Mouse (Mus musculus) embryonic facial prominence, embryonic 14.5 days (tissue): Measurements from ENCODE around the gene Rcor2. TPM values are rescaled to one million over a fixed set of nuclear protein-coding genes. Genes with fewer than 3 reads are reported as not detected.

ENCODE experiments used
- ATAC-seq: fragments of 200-750 bp; cut with Nextera tagmentation; 2 replicates; pipeline ENCODE4 v1.8.0; 2017; ENCODE audit warnings: low read depth, moderate number of reproducible peaks, moderate TSS enrichment
- DNase-seq: peaks from one replicate; pipeline ENCODE4 v3.0.0-alpha.2; 2015; ENCODE audit warnings: low spot score
- H3K27ac ChIP-seq: fragments of 300-500 bp; sonication (generic); replicated peaks from 2 replicates; pipeline ENCODE4 v1.5.1; 2014; ENCODE audit warnings: low read depth, mild to moderate bottlenecking, low read length, moderate library complexity
- H3K27me3 ChIP-seq: fragments of 300-500 bp; sonication (generic); replicated peaks from 2 replicates; pipeline ENCODE4 v1.6.1; 2014; ENCODE audit warnings: low read length; ENCODE audit not compliant: control insufficient read depth, insufficient read depth
- H3K36me3 ChIP-seq: fragments of 300-500 bp; sonication (generic); 2 replicates; pipeline ENCODE4 v1.6.1; 2014; ENCODE audit warnings: low read length, mixed read lengths; ENCODE audit not compliant: control insufficient read depth, insufficient read depth
- H3K4me1 ChIP-seq: fragments of 300-500 bp; sonication (generic); 2 replicates; pipeline ENCODE4 v1.6.1; 2014; ENCODE audit warnings: antibody characterized with exemption, low read length; ENCODE audit not compliant: control insufficient read depth, insufficient read depth
- H3K4me2 ChIP-seq: fragments of 300-500 bp; sonication (generic); 2 replicates; pipeline ENCODE4 v1.6.1; 2014; ENCODE audit warnings: low read depth, mild to moderate bottlenecking, low read length, moderate library complexity, mixed read lengths
- H3K4me3 ChIP-seq: fragments of 300-500 bp; sonication (generic); 2 replicates; pipeline ENCODE4 v1.5.1; 2014; ENCODE audit warnings: low read depth, mild to moderate bottlenecking, low read length
- H3K9ac ChIP-seq: fragments of 300-500 bp; sonication (generic); 2 replicates; pipeline ENCODE4 v1.6.1; 2014; ENCODE audit warnings: low read depth, mild to moderate bottlenecking, low read length, moderate library complexity, mixed read lengths
- H3K9me3 ChIP-seq: fragments of 300-500 bp; sonication (generic); 2 replicates; pipeline ENCODE4 v1.6.1; 2016; ENCODE audit warnings: low read length; ENCODE audit not compliant: control insufficient read depth
- WGBS: fragments of 180-500 bp; shearing (Covaris S2); extraction: QIAGEN DNeasy Blood & Tissue Kit; methylation state at CpG from one replicate; pipeline ENCODE4 v1.1.7; 2014; 5-methylcytosine and 5-hydroxymethylcytosine counted together
- polyA plus RNA-seq: library from polyadenylated mRNA; unstranded; fragments of >200 nt; fragmentation: Nextera tagmentation; extraction: Ambion mirVana; gene quantifications from 2 replicates; pipeline ENCODE4 v1.2.1, GENCODE M21; 2014

Gene Rcor2
- polyA plus RNA-seq, 1 experiment from 2014 or later = 10.8 TPM

DNA sequence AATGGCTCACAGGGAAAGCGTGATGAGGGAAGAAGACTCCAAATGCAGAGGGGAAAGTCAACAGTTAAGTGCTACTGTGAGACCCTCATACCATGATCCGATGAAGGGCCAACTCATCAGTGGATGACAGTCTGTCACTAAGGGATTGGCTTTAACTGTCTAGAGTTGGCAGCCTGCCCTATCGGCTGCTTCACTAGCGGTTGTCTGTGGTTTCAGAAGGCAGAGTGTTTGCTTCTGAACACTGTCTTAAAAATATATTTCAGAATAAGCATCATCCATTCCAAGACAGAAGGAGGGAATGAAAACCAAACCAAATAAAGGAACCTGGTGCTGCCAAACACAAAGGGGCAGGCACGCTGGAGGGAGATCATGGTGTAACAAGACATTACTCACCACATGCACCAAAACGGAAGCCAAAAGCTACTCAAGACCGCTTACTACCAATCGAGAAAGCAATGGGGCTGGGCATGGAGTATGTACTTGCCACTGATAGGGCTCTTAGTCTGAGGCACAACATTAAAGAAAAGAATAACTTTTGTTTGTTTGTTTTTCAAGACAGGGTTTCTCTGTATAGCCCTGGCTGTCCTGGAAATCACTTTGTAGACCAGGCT, 48.0 kb downstream of the Rcor2 start:
- 0 out of 2 replicates have a peak, but pooled peaks cover 4% of the 10 kb centered on the region for H3K36me3 ChIP-seq
- DNase-seq (peak; percentile 48), ATAC-seq (no peak)
- peaks cover 21% of the 10 kb centered on the region for H3K4me1 ChIP-seq
- no peak overlapping the region for H3K9ac ChIP-seq
- 72% methylated on average over 8 of the region's 8 CpGs for WGBS
- no peak overlapping the region for H3K4me2 ChIP-seq
- H3K4me3 ChIP-seq = no peak overlapping the region
- no peak overlapping the region for H3K27ac ChIP-seq
- no peaks in the 10 kb centered on the region for H3K9me3 ChIP-seq
- H3K27me3 ChIP-seq = no peaks in the 10 kb centered on the region

DNA sequence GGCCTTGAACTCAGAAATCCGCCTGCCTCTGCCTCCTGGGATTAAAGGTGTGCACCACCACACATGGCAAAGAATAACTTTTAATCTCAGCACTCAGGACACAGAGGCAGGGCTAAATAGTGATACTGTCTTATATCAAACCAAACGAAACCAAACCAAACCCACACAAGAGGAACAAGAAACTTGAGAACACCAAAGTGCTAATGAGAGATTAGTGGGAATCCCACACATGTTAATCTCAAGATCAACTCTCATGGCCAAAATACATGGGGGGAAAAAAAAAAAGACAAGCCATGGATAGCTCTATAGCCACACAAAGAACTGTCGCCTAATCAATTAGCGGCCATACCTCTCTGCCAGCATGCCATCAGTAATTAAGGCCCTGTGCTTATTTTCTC, 48.5 kb downstream of the Rcor2 start:
- 84% methylated on average over 4 of the region's 4 CpGs for WGBS
- DNase-seq (no peak), ATAC-seq (no peak)
- no peaks in the 10 kb centered on the region for H3K27me3 ChIP-seq
- peaks cover 16% of the 10 kb centered on the region for H3K4me1 ChIP-seq
- no peaks in the 10 kb centered on the region for H3K9me3 ChIP-seq
- H3K4me3 ChIP-seq = no peak overlapping the region
- H3K9ac ChIP-seq = no peak overlapping the region
- no peak overlapping the region for H3K27ac ChIP-seq
- H3K36me3 ChIP-seq = 0 out of 2 replicates have a peak, but pooled peaks cover 4% of the 10 kb centered on the region
- H3K4me2 ChIP-seq = no peak overlapping the region

DNA sequence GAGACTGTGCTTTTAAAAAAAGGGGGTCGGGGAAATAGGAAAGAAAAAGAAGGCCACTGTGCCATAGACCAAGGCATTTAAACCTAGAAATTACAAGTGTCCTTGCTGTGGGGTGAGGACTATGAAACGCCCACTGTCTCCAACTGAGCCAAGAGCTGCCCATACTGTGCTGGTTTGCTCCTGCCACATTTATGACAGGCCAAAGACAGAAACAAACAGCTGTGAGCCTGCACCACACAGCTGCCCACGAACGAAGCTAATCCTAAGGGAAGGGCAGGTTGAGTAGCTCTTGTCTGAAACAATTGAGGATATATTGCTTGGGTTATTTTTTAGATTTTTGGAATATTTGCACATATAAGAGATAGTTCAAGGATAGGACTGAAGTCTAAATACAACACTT, 49.7 kb downstream of the Rcor2 start:
- Histone ChIP-seq H3K4me2 (no peak overlapping the region), H3K9ac (no peak overlapping the region), H3K4me1 (0 out of 2 replicates have a peak, but pooled peaks cover 4% of the 10 kb centered on the region), H3K27ac (no peak overlapping the region), H3K4me3 (no peak overlapping the region), H3K9me3 (no peaks in the 10 kb centered on the region), H3K27me3 (no peaks in the 10 kb centered on the region), H3K36me3 (0 out of 2 replicates have a peak, but pooled peaks cover 4% of the 10 kb centered on the region)
- WGBS = 75% methylated on average over 4 of the region's 4 CpGs
- DNase-seq = peak; percentile 70
- ATAC-seq = peak; percentile 47; the same call in 1 of the 2 replicates

DNA sequence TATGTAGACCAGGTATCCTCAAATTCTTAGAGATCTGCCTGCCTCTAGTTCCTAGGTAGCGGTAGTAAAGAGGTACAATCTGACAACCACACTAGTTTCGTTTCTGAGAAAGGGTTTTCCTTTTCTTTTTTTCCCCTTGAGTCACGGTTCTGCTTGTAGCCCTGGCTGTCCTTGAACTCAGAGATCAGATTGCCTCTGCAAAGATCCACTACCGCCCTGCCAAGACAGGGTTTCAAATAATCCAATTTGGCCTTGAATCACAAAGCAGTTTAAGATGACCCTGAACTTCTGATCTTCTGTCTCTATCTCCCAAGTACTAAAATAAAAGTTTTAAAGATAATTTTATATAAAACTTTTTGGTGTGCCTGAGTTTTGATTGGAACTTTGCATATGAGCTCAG, 50.6 kb downstream of the Rcor2 start:
- H3K4me1 ChIP-seq = no peaks in the 10 kb centered on the region
- H3K27ac ChIP-seq = no peak overlapping the region
- H3K4me2 ChIP-seq = no peak overlapping the region
- no peak for DNase-seq
- 75% methylated on average over 4 of the region's 4 CpGs for WGBS
- no peak overlapping the region for H3K9ac ChIP-seq
- no peak for ATAC-seq
- no peak overlapping the region for H3K4me3 ChIP-seq
- H3K36me3 ChIP-seq = 0 out of 2 replicates have a peak, but pooled peaks cover 4% of the 10 kb centered on the region
- no peaks in the 10 kb centered on the region for H3K27me3 ChIP-seq
- no peaks in the 10 kb centered on the region for H3K9me3 ChIP-seq

DNA sequence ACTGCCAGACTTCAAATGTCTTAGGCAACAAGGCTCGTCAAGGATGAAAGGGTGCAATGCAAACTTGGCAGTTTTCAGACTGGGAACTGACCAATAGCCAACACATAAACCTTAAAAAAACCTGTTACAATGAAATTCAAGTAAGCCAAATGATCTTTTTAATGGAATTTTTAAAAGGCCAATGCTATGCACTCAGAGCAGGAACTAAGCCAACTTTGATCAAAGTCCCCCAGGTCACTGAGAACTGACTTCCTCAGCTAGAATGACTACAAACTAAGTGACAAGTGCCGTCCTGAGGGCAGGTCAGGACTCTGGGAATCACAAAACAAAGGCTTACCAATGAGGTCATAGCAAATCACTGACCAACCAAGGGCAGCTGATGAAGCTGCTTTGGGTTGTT, 53.1 kb downstream of the Rcor2 start:
- 45% methylated on average over 2 of the region's 2 CpGs for WGBS
- Histone ChIP-seq H3K27ac (no peak overlapping the region), H3K4me2 (no peak overlapping the region), H3K9ac (no peak overlapping the region), H3K4me3 (no peak overlapping the region), H3K9me3 (no peaks in the 10 kb centered on the region), H3K36me3 (0 out of 2 replicates have a peak, but pooled peaks cover 4% of the 10 kb centered on the region), H3K4me1 (no peaks in the 10 kb centered on the region), H3K27me3 (no peaks in the 10 kb centered on the region)
- DNase-seq (no peak), ATAC-seq (no peak)

DNA sequence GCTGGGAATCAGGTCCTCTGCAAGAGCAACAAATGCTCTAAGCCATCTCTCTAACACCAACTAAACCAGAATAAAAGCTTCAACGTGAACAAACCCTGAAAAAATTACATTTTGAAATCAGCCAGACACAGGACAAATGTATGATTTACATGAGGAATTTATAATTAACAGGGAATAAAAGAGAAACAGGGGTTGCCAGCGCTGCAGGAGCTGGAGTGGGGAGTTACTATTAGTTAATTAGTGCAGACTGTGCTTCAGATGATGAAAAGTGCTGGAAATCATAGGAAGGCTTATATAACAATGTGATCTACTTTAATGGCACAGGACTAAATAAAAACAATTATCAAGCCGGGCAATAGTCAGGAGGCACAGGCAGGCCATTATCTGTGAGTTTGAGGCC, 54.3 kb downstream of the Rcor2 start:
- H3K9ac ChIP-seq = no peak overlapping the region
- H3K27ac ChIP-seq = no peak overlapping the region
- H3K4me3 ChIP-seq = no peak overlapping the region
- H3K36me3 ChIP-seq = 0 out of 2 replicates have a peak, but pooled peaks cover 4% of the 10 kb centered on the region
- ATAC-seq = no peak
- no peak overlapping the region for H3K4me2 ChIP-seq
- H3K4me1 ChIP-seq = no peaks in the 10 kb centered on the region
- WGBS = 88% methylated on average over 3 of the region's 3 CpGs
- H3K9me3 ChIP-seq = no peaks in the 10 kb centered on the region
- no peak for DNase-seq
- H3K27me3 ChIP-seq = no peaks in the 10 kb centered on the region

Other genes starting within 250 kb of the Rcor2 start
- gene Fermt3, start 247.9 kb upstream of the Rcor2 start, polyA plus RNA-seq = 10.4 and 10.8 TPM in 2 replicates
- gene Stip1, start 227.4 kb upstream of the Rcor2 start, polyA plus RNA-seq = 216 and 228 TPM in 2 replicates
- 27.1 and 30.3 TPM in 2 replicates for gene Macrod1, start 210.5 kb upstream of the Rcor2 start, polyA plus RNA-seq
- 10.4 and 10.5 TPM in 2 replicates for gene Flrt1, start 161.6 kb upstream of the Rcor2 start, polyA plus RNA-seq
- 172 and 199 TPM in 2 replicates for gene Otub1, start 61.0 kb upstream of the Rcor2 start, polyA plus RNA-seq
- gene Cox8a, start 49.7 kb upstream of the Rcor2 start, polyA plus RNA-seq = 995 and 1,073 TPM in 2 replicates
- gene Naa40, start 26.1 kb upstream of the Rcor2 start, polyA plus RNA-seq = 47.8 and 48.4 TPM in 2 replicates
- gene Mark2, start 74.5 kb downstream of the Rcor2 start, polyA plus RNA-seq = 42.0 and 42.1 TPM in 2 replicates
- 18.8 and 23.5 TPM in 2 replicates for gene Spindoc, start 115.7 kb downstream of the Rcor2 start, polyA plus RNA-seq
- gene 2700081O15Rik, start 150.3 kb downstream of the Rcor2 start, polyA plus RNA-seq = 10.3 and 11.2 TPM in 2 replicates
- gene Rtn3, start 216.0 kb downstream of the Rcor2 start, polyA plus RNA-seq = 132 and 136 TPM in 2 replicates
- 19.3 and 19.4 TPM in 2 replicates for gene Atl3, start 226.7 kb downstream of the Rcor2 start, polyA plus RNA-seq